Mouse (Mus musculus): ENCODE results near the gene Fam171a1.

Gene Fam171a1

GRCm38 (mm10) chr2:3273349-3273748 is 159.3 kb downstream of the Fam171a1 start:
- DNase-seq (ENCODE audit: low spot score), result no peak

- no peak for DNase-seq (ENCODE audit: low spot score)
These were observed 162.1 kb downstream of the Fam171a1 start for GRCm38 (mm10) chr2:3276106-3276505.
